Mouse (Mus musculus) embryonic facial prominence, embryonic 13.5 days (tissue): ENCODE measurements at regions not wholly inside any gene's neighbourhood (a gene's known extent, or its start where the extent isn't known, plus 50 kb on each side); places are given as distances from the start of the nearest gene placed in this dataset.
"Not testable (repeated sequence)": the region's sequence is repeated elsewhere in the genome, so short reads cannot be mapped to it uniquely, and the experiment has no call there.

Experiments used
- ATAC-seq: fragments of 200-750 bp; cut with Nextera tagmentation; 2 replicates; pipeline ENCODE4 v1.8.0; 2017; ENCODE audit warnings: low read depth; ENCODE audit not compliant: insufficient number of reproducible peaks, insufficient read depth, low FRiP score, low TSS enrichment
- H3K27ac ChIP-seq: fragments of 300-500 bp; sonication (generic); 2 replicates; pipeline ENCODE4 v1.5.1; 2015; ENCODE audit warnings: moderate library complexity, mild to moderate bottlenecking, inconsistent platforms
- H3K27me3 ChIP-seq: fragments of 300-500 bp; sonication (generic); 2 replicates; pipeline ENCODE4 v1.6.1; 2015; ENCODE audit warnings: mild to moderate bottlenecking, inconsistent platforms
- H3K36me3 ChIP-seq: fragments of 300-500 bp; sonication (generic); 2 replicates; pipeline ENCODE4 v1.6.1; 2015; ENCODE audit warnings: mild to moderate bottlenecking, inconsistent platforms
- H3K4me1 ChIP-seq: fragments of 300-500 bp; sonication (generic); 2 replicates; pipeline ENCODE4 v1.6.1; 2015; ENCODE audit warnings: inconsistent platforms
- H3K4me2 ChIP-seq: fragments of 300-500 bp; sonication (generic); 2 replicates; pipeline ENCODE4 v1.6.1; 2015; ENCODE audit warnings: moderate library complexity, mild to moderate bottlenecking, inconsistent platforms
- H3K4me3 ChIP-seq: fragments of 300-500 bp; sonication (generic); 2 replicates; pipeline ENCODE4 v1.5.1; 2015; ENCODE audit warnings: mild to moderate bottlenecking, inconsistent platforms
- H3K9ac ChIP-seq: fragments of 300-500 bp; sonication (generic); 2 replicates; pipeline ENCODE4 v1.6.1; 2015; ENCODE audit warnings: mild to moderate bottlenecking, inconsistent platforms
- H3K9me3 ChIP-seq: fragments of 300-500 bp; sonication (generic); 2 replicates; pipeline ENCODE4 v1.6.1; 2016; ENCODE audit warnings: inconsistent platforms
- WGBS: fragments of 180-500 bp; shearing (Covaris S2); methylation state at CpG from one replicate; pipeline ENCODE4 v1.1.7; 2015; ENCODE audit warnings: mixed read lengths; 5-methylcytosine and 5-hydroxymethylcytosine counted together

DNA sequence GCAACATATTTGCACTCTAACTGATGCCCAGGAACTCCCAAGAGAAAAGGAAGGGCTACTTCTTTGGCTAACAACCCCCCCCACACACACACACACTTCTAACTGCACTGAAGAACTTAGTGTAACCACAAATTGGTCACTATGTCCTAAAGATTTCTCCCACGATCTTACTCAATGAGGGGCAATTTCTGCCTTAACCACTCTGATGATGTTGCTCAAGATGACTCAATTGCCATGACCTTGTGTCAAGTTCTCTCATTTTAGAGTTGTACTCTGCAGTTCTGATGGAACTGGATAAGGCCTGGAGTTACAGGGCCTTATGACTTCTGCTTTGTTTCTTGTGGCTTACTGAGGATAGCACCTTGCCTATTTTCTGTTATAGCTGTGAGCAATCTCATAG is 81.7 kb downstream of the Sem1 start:
- Histone ChIP-seq H3K4me2 (no peak overlapping the region), H3K4me1 (no peaks in the 10 kb centered on the region), H3K4me3 (no peak overlapping the region), H3K9ac (no peak overlapping the region), H3K27me3 (no peaks in the 10 kb centered on the region), H3K27ac (no peak overlapping the region), H3K9me3 (no peaks in the 10 kb centered on the region), H3K36me3 (no peaks in the 10 kb centered on the region)
- WGBS: 69% methylated on average over 1 of the region's 1 CpGs
- ATAC-seq: no peak

DNA sequence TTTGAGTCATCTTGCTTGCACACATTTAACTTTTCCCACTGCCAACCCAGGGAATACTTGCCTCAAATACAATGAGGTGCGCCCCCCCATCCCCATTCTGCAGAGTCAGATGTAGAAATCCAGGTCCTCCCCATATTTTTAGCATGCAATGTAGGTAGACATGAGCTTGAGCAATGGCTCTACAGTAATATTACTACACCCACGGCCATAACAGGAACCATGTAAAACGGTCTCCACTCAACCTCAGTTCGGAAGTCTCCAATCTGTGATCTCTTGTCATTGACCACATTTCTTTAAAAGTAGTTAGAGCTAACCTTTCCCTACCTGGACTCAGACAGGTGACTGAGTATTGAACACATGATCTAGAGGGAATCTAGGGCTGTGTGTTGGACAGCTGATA is 82.1 kb downstream of the Sem1 start:
- no peaks in the 10 kb centered on the region for H3K36me3 ChIP-seq
- H3K27me3 ChIP-seq: no peaks in the 10 kb centered on the region
- H3K4me3 ChIP-seq: no peak overlapping the region
- WGBS: 88% methylated on average over 4 of the region's 4 CpGs
- no peak overlapping the region for H3K9ac ChIP-seq
- ATAC-seq: no peak
- H3K27ac ChIP-seq: no peak overlapping the region
- no peaks in the 10 kb centered on the region for H3K4me1 ChIP-seq
- no peak overlapping the region for H3K4me2 ChIP-seq
- no peaks in the 10 kb centered on the region for H3K9me3 ChIP-seq

DNA sequence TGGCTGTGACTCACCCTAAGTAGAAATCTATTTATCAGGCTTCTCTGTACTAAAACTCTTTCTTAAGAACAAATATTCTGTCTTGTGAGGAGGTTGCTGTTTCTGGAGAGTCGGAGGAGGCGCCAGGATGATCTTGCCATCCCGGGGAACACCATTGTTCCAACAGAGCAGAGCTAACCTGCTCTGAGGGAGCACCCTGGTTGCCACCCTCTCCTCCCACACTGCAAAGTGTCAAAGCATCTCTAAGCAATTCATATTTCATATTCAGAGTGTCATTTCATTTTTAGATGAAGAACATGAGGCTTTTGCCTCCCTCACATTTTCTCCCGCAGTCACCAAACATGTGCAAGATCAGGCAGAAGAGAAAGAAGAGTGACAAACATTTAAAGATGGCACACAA is 90.3 kb downstream of the Sem1 start:
- Histone ChIP-seq H3K4me3 (no peak overlapping the region), H3K4me2 (no peak overlapping the region), H3K9ac (no peak overlapping the region), H3K36me3 (no peaks in the 10 kb centered on the region), H3K27me3 (no peaks in the 10 kb centered on the region), H3K27ac (no peak overlapping the region), H3K9me3 (no peaks in the 10 kb centered on the region), H3K4me1 (no peaks in the 10 kb centered on the region)
- ATAC-seq: no peak
- 88% methylated on average over 4 of the region's 4 CpGs for WGBS

DNA sequence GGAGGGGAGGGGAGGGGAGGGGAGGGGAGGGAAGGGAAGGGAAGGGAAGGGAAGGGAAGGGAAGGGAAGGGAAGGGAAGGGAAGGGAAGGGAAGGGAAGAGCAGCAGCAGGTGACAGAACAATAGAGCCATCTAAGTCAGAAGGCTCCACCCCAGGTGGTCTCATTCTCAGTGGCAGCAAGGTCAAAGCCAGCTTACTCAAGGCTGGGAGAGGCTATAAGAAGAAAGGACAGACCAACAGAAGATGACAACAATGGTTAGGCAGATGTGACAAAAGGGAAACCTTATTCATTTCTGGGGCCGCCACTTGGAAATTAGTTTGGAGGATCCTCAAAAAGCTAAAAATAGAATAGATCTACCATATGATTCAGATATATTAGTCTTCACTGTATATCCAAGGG is 96.9 kb downstream of the Sem1 start:
- not testable (repeated sequence) for ATAC-seq

DNA sequence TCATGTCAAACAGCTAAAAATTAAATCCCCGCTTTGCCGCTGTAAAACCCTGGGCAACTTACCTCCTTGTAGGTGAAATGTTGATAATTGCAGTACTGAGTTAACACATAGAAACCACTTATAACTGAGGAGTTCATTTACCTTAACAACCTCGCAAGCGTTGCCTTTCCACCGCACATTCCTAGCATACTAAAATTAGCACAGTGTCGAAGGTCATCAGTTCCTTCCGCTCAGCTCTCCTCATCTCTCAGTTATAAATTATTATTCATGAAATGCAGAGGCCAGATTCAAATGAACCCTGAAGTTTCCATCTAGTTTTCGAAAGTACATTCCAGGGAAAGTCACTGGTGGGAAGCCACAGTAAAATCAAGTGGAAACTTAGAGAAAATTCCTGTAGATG is 108.1 kb downstream of the Sem1 start:
- H3K9ac ChIP-seq: no peak overlapping the region
- 41% methylated on average over 8 of the region's 8 CpGs for WGBS
- H3K27me3 ChIP-seq: no peaks in the 10 kb centered on the region
- H3K4me2 ChIP-seq: no peak overlapping the region
- no peaks in the 10 kb centered on the region for H3K9me3 ChIP-seq
- no peak overlapping the region for H3K27ac ChIP-seq
- 0 out of 2 replicates have a peak, but pooled peaks cover 4% of the 10 kb centered on the region for H3K4me1 ChIP-seq
- H3K4me3 ChIP-seq: no peak overlapping the region
- no peak for ATAC-seq
- H3K36me3 ChIP-seq: no peaks in the 10 kb centered on the region

More for the DNA sequence above, 96.9 kb downstream of the Sem1 start:
- not testable (repeated sequence) for H3K4me1 ChIP-seq, H3K9me3 ChIP-seq, H3K9ac ChIP-seq, H3K27ac ChIP-seq, H3K4me2 ChIP-seq, H3K27me3 ChIP-seq, H3K36me3 ChIP-seq, H3K4me3 ChIP-seq
- WGBS: 93% methylated on average over 1 of the region's 1 CpGs

DNA sequence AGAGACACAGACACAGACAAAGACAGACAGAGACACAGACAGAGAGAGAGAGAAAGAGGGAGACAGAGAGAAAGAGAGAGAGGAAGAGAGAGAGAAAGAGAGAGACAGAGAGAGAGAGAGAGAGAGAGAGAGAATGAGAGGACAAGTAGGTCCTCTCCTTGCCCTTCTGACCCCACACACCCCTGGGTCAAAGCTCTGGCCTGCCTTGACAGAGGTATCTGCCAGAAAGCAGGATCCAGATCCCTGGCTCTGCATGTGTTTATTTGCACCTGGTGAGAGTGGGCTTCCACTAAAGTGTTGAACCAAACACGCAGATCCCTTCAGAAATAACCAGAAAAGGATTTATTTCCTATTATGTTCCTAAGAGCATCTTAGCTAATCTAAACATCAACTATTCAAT is 110.9 kb downstream of the Sem1 start:
- Histone ChIP-seq H3K9me3 (no peaks in the 10 kb centered on the region), H3K9ac (no peak overlapping the region), H3K4me1 (peaks cover 10% of the 10 kb centered on the region; the same call in 1 of the 2 replicates), H3K27ac (no peak overlapping the region), H3K4me3 (no peak overlapping the region), H3K4me2 (no peak overlapping the region), H3K27me3 (peaks cover 5% of the 10 kb centered on the region), H3K36me3 (no peaks in the 10 kb centered on the region)
- 35% methylated on average over 1 of the region's 1 CpGs for WGBS
- ATAC-seq: no peak

DNA sequence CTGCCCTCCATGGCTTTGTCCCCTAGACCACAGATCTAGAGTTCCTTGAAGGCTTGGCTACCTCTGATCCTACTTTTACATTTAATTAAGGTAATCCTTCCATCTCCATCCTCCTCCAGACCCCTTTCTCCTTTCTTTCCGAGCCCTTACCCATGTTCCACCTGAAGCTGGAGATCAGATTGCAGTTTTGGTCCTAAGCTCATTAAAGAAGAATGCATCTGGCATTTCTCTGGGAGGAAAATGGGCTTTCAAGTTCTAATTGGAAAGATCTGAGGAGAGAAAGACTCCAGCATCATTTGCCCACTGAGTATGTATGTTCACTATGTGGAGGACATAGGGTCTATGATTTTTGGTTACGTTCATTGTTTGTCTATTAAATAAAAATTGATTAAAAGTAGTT is 112.2 kb downstream of the Sem1 start:
- no peaks in the 10 kb centered on the region for H3K9me3 ChIP-seq
- no peaks in the 10 kb centered on the region for H3K36me3 ChIP-seq
- peaks cover 10% of the 10 kb centered on the region; the same call in 1 of the 2 replicates for H3K4me1 ChIP-seq
- no peak overlapping the region for H3K27ac ChIP-seq
- H3K4me3 ChIP-seq: no peak overlapping the region
- 18% methylated on average over 2 of the region's 2 CpGs for WGBS
- no peak overlapping the region for H3K9ac ChIP-seq
- no peak overlapping the region for H3K4me2 ChIP-seq
- H3K27me3 ChIP-seq: peaks cover 5% of the 10 kb centered on the region
- ATAC-seq: no peak

DNA sequence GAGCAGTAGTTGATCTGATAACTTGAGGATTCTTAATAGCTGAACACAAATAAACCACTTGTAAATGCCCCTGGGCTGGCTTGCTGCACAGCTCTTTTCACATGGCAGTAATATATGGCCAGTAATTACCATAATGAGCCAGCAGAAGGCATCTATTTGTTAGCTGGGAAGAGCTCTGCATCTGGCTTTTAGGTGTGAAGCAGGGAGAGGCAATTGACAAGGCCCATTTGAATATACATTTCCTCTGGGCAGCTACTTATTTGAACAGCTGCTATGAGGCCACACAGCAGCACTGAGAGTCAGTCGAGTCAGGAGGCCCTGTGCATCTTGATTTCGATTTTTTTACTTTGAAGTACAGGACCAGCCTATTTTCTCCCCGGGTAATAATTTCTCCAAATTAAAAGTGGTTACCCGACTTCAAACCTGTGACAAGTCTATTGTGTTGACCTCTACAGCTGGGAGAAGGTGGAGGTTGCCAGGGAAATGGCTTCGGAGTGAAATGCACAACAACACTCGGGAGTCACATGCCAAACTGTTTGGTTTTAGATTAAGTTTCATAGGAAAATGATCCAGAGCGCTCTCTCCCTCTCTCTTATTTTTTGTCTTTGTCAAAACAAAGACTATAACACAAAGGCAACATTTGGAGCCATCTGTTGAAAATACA is 114.5 kb downstream of the Sem1 start:
- 11% methylated on average over 7 of the region's 7 CpGs for WGBS
- H3K36me3 ChIP-seq: no peaks in the 10 kb centered on the region
- no peaks in the 10 kb centered on the region for H3K9me3 ChIP-seq
- no peak for ATAC-seq
- H3K27me3 ChIP-seq: peaks cover 5% of the 10 kb centered on the region
- H3K27ac ChIP-seq: no peak overlapping the region
- no peak overlapping the region for H3K4me3 ChIP-seq
- H3K4me2 ChIP-seq: no peak overlapping the region
- peaks cover 16% of the 10 kb centered on the region; the same call in 1 of the 2 replicates for H3K4me1 ChIP-seq
- H3K9ac ChIP-seq: no peak overlapping the region

DNA sequence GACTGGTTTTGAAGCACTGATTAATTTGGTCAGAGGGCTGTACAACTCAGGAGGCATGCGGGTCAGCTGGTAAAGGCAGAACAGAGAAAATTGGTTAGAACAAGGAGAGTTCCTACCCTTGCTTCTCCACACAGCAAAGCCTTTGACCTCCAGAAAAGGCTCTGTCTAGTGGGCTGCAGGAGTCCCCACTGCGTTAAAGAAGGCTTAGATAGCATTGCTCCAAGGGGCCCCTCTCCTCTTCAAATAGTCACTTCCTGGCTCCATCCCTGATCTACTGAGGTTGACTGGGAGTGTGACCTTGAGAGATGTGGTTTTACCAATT is 118.6 kb downstream of the Sem1 start:
- H3K4me3 ChIP-seq: no peak overlapping the region
- H3K27me3 ChIP-seq: peaks cover 14% of the 10 kb centered on the region
- no peak for ATAC-seq
- peaks cover 19% of the 10 kb centered on the region; the same call in 1 of the 2 replicates for H3K4me1 ChIP-seq
- no peaks in the 10 kb centered on the region for H3K9me3 ChIP-seq
- H3K4me2 ChIP-seq: no peak overlapping the region
- H3K9ac ChIP-seq: no peak overlapping the region
- H3K36me3 ChIP-seq: no peaks in the 10 kb centered on the region
- no peak overlapping the region for H3K27ac ChIP-seq
- WGBS: 21% methylated on average over 2 of the region's 2 CpGs

DNA sequence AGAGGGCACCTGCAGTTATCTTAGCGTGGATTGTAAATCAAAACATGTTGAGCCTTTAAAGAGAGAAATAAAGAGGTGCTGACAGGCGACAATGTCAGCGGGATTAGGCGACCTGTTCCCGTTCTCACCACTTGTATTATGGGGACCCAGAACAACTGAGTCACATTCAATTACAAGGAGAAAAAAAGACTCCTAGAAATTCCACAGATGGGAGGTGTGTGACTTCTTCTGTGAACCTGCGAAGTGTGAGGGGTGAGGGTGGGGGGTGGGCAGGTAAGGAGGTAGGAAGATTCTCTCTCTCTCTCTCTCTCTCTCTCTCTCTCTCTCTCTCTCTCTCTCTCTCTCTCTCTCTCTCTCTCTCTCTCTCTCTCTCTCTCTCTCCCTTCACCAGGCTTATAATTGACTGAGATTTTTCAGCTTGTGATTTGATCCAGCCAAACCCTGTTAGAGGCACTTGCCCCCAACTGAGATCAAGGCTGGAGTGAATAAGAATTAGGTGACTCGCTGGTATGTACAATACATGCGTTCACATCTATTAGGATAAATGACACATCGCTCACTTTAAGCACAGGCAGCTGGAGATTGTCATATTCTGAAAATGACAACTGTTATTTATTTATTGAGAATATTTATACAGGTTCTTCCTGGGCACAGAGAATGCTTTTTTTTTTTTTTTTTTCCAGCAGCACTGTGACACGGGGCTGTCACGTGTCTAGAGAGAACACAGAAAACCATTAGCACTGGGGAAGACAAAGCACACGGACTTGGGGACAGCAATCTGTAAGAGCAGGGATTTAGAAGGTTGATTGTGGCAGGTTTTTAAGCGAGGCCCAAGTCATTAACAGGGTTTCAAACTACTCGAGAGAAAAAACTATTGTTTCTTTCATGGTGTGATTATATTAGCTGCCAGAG is 119.2 kb downstream of the Sem1 start:
- 21% methylated on average over 14 of the region's 14 CpGs for WGBS
- Histone ChIP-seq H3K4me1 (peaks cover 19% of the 10 kb centered on the region; the same call in 1 of the 2 replicates), H3K4me2 (no peak overlapping the region), H3K27ac (no peak overlapping the region), H3K27me3 (peaks cover 12% of the 10 kb centered on the region), H3K9ac (no peak overlapping the region), H3K9me3 (no peaks in the 10 kb centered on the region), H3K4me3 (no peak overlapping the region), H3K36me3 (no peaks in the 10 kb centered on the region)
- no peak for ATAC-seq

DNA sequence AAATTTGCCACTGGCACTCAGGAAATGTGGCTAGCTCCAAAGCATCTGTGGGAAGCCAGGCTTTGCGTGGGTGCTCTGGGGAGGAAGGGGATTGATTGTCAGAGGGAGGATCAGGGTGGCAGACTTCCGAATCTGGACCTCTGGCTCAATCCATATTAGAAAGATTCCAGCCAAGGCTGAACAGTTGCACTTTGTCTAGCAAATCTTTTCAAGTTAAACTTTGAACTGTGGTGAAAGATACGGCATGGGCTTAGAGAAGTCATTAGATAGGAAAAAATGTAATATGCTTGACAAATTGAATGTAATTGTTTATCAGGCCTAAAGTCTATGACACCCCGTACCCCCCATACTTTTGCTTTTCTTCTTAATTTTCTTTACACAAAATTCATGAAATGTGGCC is 120.7 kb downstream of the Sem1 start:
- no peaks in the 10 kb centered on the region for H3K36me3 ChIP-seq
- no peak overlapping the region for H3K4me2 ChIP-seq
- peaks cover 13% of the 10 kb centered on the region; the same call in 1 of the 2 replicates for H3K4me1 ChIP-seq
- H3K9ac ChIP-seq: no peak overlapping the region
- H3K27ac ChIP-seq: no peak overlapping the region
- no peaks in the 10 kb centered on the region for H3K9me3 ChIP-seq
- no peak for ATAC-seq
- H3K27me3 ChIP-seq: peaks cover 9% of the 10 kb centered on the region; the same call in 1 of the 2 replicates
- H3K4me3 ChIP-seq: no peak overlapping the region
- 58% methylated on average over 4 of the region's 4 CpGs for WGBS

DNA sequence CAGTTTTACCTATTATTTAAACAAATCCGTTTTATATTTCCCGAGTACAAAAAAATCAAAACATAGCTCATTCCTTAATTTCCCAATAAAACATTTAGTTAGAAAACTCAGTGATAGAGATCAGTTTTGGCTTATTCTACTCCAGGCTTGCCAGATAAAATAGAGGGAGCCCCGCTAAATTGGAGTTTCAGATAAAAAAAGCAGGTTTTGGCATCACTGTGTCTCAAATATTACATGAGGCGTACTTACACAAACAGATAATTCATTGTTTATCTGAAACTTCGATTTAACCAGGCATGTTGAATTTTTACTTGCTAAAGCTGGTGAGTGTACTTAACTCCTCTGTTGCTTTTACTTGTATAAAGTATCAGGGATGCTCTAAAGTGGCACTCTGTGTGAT is 121.5 kb downstream of the Sem1 start:
- H3K4me3 ChIP-seq: no peak overlapping the region
- no peak for ATAC-seq
- no peak overlapping the region for H3K4me2 ChIP-seq
- no peaks in the 10 kb centered on the region for H3K36me3 ChIP-seq
- WGBS: 71% methylated on average over 5 of the region's 5 CpGs
- no peak overlapping the region for H3K27ac ChIP-seq
- H3K9ac ChIP-seq: no peak overlapping the region
- no peaks in the 10 kb centered on the region for H3K9me3 ChIP-seq
- peaks cover 13% of the 10 kb centered on the region; the same call in 1 of the 2 replicates for H3K4me1 ChIP-seq
- H3K27me3 ChIP-seq: peaks cover 9% of the 10 kb centered on the region; the same call in 1 of the 2 replicates
